Mouse (Mus musculus): ENCODE measurements at regions not wholly inside any gene's neighbourhood (a gene's known extent, or its start where the extent isn't known, plus 50 kb on each side); places are given as distances from the start of the nearest gene placed in this dataset.

DNA sequence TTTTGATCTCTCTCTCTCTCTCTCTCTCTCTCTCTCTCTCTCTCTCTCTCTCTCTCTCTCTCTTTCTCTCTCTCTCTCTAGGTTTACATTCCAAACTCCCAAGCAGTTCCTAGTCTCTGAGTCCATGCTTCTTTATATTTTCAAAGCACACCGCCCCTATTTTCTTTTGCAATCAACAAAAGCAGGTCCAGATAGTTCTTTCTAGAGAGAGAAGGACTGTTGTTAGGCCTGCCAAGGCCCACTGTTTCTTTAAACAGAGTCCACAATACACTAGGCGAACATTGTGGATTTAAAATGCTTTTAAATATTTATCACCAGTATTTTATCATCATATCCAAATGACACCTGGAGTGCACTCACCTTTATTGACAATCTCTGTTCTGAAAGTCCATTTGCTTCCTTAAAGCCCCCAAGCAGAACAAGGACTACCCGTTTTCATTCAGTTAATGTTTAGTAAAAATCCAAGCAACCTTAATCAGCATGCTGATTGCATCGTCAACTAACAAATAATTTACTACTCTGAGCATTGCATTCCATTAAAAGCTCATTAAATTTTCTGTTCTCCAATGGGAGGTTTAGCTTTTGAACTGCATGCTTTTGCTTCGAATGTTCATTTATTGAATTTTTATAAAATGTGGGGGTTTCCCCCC, 157.7 kb upstream of the Tmem161b start:
- in situ Hi-C loops (cut with MboI, MseI), result no loop called here

DNA sequence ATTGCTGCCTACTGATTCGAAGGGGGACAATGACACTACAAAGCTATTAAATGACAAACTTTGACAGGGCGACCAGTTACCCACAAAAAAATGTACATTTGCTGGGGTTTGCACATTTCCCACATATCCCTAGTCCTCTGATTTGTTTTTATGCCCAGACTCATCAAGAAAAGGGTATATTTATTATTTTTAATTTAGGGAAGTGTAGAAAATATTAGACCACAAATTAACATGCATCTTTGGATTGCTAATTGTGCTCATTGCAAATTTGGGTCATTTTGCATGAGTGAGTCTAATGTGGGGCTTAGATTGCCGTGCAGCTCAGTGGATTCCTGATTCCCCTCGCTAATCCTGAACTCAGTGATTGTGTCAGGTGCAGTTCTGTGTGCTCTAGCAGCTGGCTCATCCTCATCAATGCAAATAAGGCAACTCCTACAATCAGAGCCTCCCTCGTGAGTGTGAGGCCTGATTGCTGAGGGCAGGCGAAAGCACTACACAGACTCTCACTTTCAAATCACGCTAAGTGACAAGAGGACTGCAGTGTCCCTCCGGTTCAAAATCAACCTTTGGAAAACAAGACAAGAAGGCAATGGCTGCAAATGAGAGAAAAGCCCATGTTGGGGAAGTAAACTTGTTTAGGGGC, 156.7 kb upstream of the Tmem161b start:
- in situ Hi-C loops (cut with MboI, MseI), result no loop called here

DNA sequence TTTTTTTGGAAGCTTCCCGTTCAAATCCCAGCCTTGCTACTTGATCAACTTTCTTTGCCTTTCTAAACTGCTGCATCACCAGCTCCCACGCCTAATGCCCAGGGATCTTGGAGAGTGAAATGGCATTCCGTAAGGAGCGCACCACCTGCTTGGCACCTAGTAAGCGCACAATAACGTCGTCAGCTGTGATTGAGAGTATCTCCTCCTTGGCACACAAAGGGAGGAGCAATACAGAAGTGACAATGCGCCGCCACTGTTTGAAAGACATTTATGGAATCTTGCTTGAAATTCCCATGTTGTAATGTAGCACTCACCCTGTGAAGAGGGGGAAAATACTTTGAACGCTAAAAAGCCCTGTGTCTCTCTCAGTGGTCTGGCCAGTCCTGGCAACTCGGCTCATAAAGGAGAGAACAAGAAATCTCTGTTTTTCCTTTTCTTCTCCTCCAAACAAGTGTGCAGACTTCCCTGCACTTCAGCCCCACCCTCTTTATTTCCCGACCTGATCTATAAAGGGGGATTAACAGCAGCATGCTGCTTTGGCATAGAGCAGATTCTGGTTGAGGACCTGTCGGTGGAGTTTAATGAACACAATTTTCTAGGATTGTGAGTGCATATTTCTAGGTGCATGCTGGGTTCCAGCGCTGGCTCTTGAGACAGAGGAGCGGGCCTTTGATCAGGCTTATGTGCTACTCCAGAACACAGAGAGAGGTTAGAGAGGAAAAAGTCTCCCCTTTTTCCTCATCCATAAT, 155.7 kb upstream of the Tmem161b start:
- in situ Hi-C loops (cut with MboI, MseI), result no loop called here

GRCm38 (mm10) chr13:84066960-84067665, 155.0 kb upstream of the Tmem161b start:
- in situ Hi-C loops (cut with MboI, MseI), result no loop called here

- in situ Hi-C loops (cut with MboI, MseI), result no loop called here
Measured at GRCm38 (mm10) chr13:84068365-84068764, 153.7 kb upstream of the Tmem161b start.

All from regulatory T cell (primary cell).